Comparison of ENCODE assay signal across 21 mouse cellular contexts in genomic region chr14:79239402-79239801, GRCm38 (mm10). TPM values are rescaled to one million over a fixed set of nuclear protein-coding genes. Genes with fewer than 3 reads are reported as not detected.
A peak's percentile ranks its signal among the peaks of the same experiment; 100 is the strongest.
DNase-seq lines count a peak whose midpoint lies in the region; ATAC-seq lines count a peak whose summit lies in the region.
"Had no signal": no experiment of that assay in that cellular context is flagged by ENCODE, and none has a peak within 500 bp of the region (broad histone marks: within the 10 kb centered on the region; RNA-seq: fewer than 3 reads in every experiment).

No protein-coding gene starts in this region.

- no peak overlapping the region for H3K4me3 ChIP-seq in heart, embryonic 10.5 days
- H3K4me3 ChIP-seq: erythroblast, embryonic 14.5 days had no signal

- DNase-seq in heart, embryonic 10.5 days (ENCODE audit: low spot score) = no peak
- DNase-seq in heart, postnatal 25 days (ENCODE audit: low spot score) = no peak
- DNase-seq in right cerebral cortex, postnatal 10 days (ENCODE audit: low spot score in 2 of 2) = peak; percentile 61 to 63
- no peak for DNase-seq in right cerebral cortex, postnatal 25 days
- DNase-seq in left cerebral cortex, postnatal 36 days (ENCODE audit: low spot score in 2 of 2) = peak; percentile 44 to 50
- DNase-seq in ovary, postnatal 36 days (ENCODE audit: low spot score) = no peak
- no peak for DNase-seq in embryo, embryonic 11 days
- DNase-seq: B cell, adult 2 months; cerebellum, adult 2 months; heart, postnatal 36 days; kidney, postnatal 14 days had no signal

- intact Hi-C loops in heart, postnatal 25 days (cut with DNase I) = no loop called here
- intact Hi-C loops in left cerebral cortex, postnatal 36 days (cut with DNase I) = no loop called here

- 0 out of 2 replicates have a peak, but pooled peaks cover 6% of the 10 kb centered on the region for H3K27me3 ChIP-seq in heart, embryonic 10.5 days (ENCODE audit: insufficient read depth, poor library complexity, severe bottlenecking)

- no peaks in the 10 kb centered on the region for H3K9me3 ChIP-seq in heart, embryonic 10.5 days

- 69% methylated on average over 12 of the region's 12 CpGs for WGBS in heart, embryonic 10.5 days

- H3K36me3 ChIP-seq in heart, embryonic 10.5 days = 0 out of 2 replicates have a peak, but pooled peaks cover 2% of the 10 kb centered on the region

- peaks cover 26% of the 10 kb centered on the region for H3K4me1 ChIP-seq in heart, embryonic 10.5 days

- ATAC-seq in monocyte, adult 5-6 weeks (replicated peaks; ENCODE audit: insufficient number of reproducible peaks, low FRiP score, low TSS enrichment, poor library complexity, severe bottlenecking) = no peak
- ATAC-seq: inflammation-experienced regulatory T-cells, adult 6 months had no signal

- H3K27ac ChIP-seq in heart, embryonic 10.5 days = peak overlapping the region; percentile 67

RNA-seq across cellular contexts. Expression of gene Zfp957, which starts 7.8 kb away (rescaled TPM):
- 0.06 TPM in 1 of 2 replicates, not detected in the other for polyA plus RNA-seq in heart, embryonic 10.5 days (2016; fragmentation: Nextera tagmentation; extraction: Ambion mirVana)
- not detected for total RNA-seq in heart, postnatal 25 days (2021)
- not detected for total RNA-seq in left cerebral cortex, postnatal 36 days (2021)
- total RNA-seq in monocyte, adult 5-6 weeks (2017) = not detected in 3 replicates
- total RNA-seq: gastrocnemius, adult 8-10 months; heart, postnatal 36 days; layer of hippocampus, postnatal 14 days had no signal
- polyA plus RNA-seq: cerebellum, adult 2 months; erythroblast, embryonic 14.5 days; liver, embryonic 11.5 days; lung, embryonic 16.5 days; midbrain, embryonic 11.5 days; neural tube, embryonic 11.5 days; stomach, embryonic 16.5 days had no signal

Comparison
In these comparisons a context has a peak if more than half of its experiments do, and no peak if none do; other contexts are left out.
1. DNase-seq: peak in right cerebral cortex, postnatal 10 days (2 of 2) and left cerebral cortex, postnatal 36 days (2 of 2); none in heart, embryonic 10.5 days (single experiment), heart, postnatal 25 days (single experiment), right cerebral cortex, postnatal 25 days (single experiment), ovary, postnatal 36 days (single experiment) and embryo, embryonic 11 days (single experiment).